Mouse (Mus musculus) spleen, postnatal 14 days (tissue): ENCODE results near the gene Ppme1.

Source experiments
- DNase-seq, 2 experiments: peaks; one replicate each; pipeline ENCODE4 v3.0.0; 2021 to 2022; ENCODE audit warnings: low spot score in 2 of 2

Ppme1 gene

DNA sequence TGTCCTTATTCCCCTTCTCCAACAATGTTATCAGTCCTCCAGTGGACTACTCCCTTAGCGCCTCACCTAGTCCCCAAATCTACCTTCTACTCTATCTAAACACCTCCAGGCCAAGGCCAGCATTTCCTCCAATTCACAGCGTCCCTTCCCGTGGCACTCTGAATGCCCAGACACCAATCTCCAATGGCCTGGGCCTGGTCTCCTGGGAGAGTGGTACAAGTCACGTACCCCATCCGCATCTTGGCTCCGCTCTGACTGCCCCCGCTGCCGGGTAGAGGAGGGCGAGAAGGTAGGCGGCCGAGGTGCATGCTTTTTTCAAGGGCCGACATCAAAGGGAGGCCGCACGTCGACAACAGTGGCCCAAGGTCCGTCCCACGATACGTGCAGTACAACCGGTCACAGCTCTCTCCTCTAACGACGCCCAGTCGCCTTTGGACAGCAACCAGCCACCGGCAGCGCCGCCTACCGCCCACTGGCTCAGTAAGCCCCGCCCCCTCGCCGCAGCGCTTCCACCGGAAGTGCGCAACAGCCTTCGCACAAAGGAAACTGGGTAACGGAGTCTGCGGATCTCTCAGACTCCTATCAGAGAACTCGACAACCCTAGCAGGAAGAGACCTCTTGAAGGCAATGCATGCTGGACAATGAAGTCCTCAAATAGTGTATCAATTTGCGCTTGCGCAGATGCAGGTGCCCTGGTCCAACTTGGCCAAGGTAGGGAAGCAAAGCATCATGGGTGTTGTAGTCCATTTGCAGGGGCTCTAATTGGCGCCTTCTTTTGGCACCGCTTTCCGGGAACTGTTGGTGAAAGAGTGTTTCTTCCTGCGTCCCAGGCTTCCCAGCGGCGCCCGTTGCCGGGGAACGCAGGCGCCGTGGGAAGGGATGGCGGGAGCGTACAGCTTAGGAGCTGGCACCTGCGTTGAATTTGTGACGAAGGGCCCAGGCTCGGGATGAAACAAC, at the start of gene Ppme1, which contains the start of gene C2cd3:
Gene Ppme1 (minus strand): TSS at position 813 of the 957 bp plus-strand sequence.
Gene C2cd3 (plus strand): TSS at position 739 of the 957 bp plus-strand sequence.
- peak; percentile 98 for DNase-seq

DNA sequence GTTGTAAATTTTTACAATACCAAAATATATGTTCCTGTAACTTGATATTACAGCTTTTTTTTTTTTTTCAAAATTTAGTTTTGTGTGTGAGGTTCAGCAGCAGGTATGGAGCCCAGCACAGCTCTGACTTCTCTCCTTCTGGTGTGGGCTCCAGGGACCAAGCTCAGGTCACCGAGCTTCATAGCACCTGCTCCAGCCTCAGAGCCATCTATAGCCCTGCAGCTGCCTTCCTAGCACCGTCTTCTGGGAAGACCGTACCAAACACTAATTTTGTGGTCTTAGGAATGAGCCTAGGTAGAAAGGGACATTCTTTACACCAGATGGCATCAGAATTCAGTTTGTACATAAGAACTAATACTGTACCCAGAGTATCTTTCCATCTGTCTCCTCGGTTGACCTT, 36.6 kb upstream of the Ppme1 start:
- no peak for DNase-seq

DNA sequence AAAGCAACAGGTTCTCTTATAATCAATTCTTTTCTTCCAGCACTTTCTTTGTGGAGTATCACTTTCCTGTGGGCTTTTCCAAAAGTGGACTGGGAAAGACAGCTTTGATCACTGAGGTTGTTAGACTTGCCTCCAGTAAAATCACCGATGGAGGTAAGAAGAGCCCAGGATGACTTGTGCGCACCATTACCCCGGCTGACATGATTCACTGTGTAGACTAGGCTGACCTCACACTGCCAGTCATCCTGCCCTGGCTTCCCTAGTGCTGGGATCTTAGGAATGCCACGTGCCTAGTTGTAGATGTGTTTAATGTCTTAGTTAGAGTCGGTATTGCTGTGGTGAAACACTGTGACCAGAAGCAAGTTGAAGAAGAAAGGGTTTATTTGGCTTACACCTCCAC, 35.6 kb upstream of the Ppme1 start:
- DNase-seq: no peak

DNA sequence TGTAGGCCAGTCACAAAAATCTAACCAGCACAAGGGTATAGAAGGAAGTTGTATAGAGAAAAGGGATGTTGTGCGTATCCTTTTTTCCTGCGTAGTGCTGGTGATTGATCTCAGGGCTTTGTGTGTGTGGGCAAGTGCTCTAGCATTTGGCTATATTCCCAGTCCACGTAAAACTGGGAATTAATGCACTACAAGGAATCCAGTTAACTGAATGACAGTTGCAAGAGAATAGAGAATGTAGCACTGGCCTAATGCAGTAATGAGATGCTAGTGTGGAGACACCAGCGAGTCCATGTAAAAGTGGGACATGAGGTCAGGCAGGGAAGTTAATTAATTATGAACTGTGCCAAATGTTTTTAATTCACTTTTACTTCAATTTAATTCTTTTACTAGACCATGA, 30.6 kb upstream of the Ppme1 start:
- no peak for DNase-seq

DNA sequence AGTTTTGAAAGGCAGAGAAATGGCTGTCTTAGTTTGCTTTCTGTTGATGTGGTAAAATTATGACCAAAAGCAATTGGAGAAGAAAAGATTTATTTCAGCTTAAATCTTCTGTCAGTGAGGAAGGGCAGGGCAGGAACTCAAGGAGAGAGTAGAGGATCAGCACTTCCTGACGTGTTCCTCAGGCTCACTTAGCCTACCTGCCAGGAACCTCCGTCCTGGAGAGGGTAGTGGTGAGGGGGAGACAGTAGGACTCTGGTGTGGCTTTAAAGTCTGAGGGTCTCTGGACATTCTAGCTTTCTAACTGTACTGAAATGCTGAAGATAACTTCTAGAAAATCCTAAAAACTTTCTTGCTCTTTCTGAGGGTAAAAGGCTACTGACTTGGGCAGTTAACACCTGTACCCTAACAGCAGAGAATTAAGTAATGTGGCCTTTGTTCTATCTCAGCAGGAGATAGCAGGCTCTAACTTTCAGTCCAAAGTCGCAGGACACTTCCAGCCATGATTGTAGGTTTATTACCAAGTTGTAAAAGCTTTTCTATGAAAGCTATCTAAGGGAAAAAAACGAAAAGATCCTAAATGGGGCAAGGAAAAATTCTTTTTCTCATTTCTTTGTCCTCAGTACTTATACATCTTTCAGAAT, 28.9 kb upstream of the Ppme1 start:
- no peak for DNase-seq

DNA sequence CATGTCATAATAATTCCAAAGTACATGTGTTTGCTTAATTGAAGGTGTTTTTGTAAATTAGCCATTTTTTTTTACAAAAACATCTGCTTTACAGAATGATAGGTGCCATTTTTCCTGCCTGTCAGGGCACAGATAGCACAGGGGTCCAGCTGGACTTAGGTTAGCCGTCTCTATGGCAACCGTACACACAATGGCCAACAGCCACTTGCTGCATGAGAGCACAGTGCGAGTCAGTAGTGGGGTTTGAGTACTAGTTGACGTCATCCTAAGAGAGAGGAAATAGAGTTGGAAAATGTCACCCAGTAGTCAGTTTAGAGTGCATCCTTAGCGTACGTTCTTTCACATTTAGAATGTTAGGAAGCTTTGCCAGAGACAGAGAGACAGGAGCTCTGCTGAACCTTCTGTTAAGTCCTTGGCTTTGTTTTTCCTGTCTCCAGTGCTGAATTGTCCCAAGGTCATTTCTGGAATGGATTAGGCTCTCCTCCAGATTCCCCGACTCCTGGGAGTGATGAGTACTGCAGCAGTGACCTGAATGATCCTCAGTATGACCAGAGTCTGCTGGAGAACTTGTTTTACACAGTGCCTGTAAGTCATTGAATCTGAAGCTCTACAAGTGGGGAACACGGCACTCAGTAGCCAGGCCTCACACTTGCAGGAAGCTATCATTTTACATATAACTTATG, 27.3 kb upstream of the Ppme1 start:
- DNase-seq: no peak

DNA sequence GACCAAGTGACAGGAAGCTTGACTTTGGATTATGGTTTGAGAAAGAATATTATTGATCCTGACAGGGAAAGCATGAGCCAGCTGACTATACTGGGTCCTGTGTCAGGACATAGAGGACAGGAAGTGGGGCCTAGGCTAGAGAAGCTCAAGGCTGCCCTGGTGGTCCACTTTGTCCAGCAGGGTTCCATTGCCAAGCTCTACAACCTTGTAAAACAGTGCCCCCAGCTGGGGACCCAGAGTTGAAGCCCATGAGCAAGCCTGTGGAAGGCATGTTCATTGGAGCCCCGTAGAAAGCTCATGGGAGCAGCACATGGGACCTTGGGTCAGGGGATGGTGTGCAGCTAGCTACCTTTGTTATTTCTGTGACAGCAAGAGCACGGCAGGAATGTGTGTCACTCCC, 20.2 kb upstream of the Ppme1 start:
- DNase-seq: no peak

DNA sequence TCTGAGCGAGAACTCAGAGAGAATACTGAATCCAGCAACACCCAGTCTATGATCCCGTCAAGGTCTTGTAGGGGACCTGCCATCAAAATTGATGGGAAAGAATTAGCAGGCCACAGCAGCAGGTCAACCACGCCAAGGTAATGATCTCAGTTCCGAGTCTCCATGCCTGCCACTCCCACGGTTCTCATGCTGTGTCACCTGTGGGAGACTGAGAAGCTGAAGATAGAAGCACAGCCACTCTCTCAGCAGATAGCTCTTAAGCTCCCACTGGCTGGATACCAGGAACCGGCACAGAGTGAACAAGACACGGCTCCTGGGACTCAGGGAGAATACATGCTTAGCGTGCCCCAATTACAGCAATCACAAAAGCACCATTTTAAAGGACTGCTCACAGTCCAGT, 18.1 kb upstream of the Ppme1 start:
- DNase-seq: no peak

DNA sequence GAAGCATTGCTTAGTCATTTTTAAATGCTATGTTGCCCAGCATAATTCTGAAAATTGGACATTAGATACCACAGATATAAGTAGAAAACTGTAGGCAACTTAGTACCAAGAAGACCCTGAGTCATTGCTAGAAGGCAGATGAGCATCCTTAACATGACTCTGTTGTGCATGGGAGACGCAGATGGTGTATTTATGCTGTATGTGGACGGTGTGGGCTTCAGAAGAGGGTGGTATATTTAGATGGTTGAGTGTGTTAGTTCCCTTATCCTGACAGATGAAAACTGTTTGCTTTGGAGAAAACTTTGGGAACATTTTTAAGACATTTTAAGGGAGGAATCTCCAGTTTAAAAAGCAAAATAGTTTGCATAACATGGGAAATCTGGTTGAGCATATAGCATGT, 16.1 kb upstream of the Ppme1 start:
- no peak for DNase-seq

DNA sequence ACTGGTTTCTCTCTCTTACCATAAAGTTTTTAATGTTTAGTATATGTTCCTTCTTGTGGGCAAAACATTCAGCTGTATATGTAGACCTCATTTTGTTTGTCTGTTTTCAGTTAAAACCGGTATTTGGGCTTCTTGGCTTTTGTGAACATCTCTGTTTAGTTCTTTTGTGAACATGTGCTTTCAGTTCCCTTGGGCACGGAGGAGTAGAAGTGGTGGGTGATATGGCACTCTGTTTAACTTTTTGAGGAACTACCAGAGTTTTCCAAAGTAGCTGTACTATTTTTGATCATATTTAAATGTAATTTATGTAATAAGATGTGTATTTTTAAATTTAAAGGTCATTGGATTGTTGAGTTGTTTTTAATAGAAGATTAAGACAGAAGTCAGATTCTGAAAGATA, 11.1 kb upstream of the Ppme1 start:
- no peak for DNase-seq

DNA sequence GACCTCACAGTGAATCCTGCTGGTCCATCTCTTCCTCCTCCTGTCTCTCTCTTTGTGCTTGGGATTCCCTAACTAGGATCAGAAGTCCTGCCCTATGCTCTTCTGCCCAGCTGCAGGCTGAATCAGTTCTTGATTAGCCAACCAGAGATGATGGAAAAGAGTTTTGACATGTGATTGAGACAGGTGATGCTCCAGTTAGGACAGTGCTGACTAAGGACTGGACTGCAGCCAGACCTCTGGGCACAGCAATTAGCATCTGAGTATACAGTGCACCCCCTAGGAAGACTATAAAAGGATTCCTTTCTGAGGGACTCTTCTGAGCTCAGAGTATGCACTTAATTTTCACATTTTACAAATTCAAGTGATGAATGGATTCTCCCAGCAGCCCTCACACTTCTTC, 9.1 kb upstream of the Ppme1 start:
- DNase-seq: no peak

DNA sequence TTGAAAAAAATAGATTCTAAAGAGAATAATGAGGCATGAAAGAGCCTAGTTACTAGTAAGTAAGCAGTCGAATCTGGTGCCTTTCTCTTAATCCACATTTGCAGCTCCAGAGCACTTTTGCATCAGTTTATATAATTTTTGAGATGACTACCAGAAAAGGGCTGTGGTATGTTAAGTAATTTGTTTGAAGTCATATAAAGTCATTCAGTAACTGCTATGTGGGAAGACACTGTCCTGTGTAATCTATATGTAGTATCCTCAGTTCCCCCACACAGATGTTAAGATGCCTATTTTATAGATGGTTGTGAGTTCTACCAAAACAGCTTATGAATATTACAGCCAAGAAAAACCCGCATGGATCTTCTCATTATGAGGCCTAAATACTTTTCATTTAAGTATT, 6.2 kb upstream of the Ppme1 start:
- DNase-seq: no peak

DNA sequence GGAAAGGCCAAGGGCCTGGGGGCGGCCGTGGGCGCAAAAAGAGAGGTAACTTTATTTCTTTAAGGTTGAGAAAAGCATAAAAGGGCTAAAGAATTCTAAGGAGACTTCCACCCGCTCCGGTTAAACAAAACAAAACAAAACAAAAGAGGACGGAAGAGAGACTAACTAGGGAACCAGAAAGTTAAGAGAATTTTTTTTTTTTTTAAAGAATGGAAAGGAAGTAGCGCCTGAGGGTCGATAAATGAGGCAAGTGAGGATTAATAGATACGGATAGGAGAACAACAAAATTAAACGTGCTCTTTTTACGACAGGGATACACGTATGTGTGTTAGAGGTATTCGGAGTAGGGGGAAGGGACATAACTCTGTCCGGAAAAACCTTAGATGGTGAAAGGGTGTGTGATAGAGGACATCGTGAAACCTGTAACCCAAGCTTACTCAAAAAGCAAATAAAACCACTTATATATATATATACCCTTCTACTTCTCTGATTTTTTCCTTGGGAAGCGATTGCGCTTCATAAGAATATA, 409 bp upstream of the Ppme1 start:
- DNase-seq: no peak

DNA sequence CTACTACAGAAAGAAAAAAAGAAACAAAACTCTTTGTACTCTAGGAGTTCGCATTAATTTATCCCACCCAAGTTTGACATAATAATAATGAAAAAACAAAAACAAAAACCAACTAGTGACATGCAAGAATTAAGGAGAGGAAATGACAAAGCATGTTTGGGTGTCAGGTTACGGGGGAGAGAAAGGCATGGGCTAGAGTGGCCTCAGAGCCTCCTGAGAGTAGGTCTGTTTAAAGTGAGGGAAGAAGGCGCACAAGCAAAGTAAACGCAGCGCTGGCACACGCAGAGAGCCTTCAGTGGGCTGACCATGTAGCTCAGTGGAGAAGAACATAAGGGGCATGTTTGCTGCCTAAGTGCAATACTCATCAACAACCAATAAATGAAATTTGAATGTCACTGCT, 7.2 kb downstream of the Ppme1 start:
- no peak for DNase-seq

DNA sequence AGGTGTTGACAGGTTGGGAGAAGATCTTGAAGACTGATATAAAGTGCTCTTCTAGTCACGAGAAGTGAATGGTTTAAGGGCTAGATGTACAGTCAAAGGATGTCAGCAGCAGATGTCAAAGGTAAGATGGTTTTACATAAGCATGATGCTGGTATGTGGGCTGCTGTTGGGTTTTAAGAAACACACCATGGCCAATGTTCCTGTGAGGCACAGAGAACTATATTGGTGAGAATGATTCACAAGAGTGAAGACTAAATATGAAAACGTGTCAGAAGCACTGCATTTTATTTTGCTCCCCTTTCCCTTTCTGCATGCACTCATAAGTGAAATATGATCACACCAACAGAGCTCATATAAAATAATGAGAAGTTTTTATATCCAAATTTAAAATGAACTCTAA, 8.9 kb downstream of the Ppme1 start:
- DNase-seq: no peak

DNA sequence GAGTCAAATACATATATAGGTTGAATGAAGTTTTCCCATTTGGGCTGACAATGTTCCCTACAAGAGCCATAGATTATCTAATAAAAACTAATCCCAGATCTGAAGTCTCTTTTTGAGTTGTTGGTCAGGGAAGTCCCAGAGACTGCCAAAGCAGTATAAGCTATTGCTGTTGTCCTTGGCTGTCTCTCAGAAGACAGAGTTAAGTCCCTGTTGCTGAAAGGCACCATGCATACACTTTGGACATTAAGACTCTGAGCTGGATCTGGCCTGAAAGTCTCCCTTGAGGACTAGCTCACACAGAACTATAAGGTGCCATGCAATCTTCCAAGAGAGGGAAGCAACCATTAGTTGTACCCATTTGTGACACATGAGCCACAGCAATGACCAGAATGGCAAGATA, 14.3 kb downstream of the Ppme1 start:
- DNase-seq: no peak

DNA sequence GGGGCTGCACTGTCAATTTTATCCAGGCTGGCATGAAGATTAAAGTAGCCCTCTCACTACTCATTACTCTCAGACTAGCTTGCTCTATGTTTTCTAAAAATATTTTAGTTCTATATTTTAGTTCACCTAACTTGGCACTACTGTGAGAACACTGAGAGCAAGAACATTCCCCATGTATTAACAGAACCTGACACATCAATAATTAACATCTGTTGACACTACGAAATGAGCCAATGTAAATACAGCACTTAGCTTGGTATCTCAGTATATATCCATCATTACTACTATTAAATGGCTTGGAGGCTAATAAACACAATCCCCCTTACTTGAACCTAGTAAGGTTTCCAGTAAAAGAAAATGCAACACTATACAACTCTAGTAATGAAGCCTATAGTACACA, 15.3 kb downstream of the Ppme1 start:
- no peak for DNase-seq

DNA sequence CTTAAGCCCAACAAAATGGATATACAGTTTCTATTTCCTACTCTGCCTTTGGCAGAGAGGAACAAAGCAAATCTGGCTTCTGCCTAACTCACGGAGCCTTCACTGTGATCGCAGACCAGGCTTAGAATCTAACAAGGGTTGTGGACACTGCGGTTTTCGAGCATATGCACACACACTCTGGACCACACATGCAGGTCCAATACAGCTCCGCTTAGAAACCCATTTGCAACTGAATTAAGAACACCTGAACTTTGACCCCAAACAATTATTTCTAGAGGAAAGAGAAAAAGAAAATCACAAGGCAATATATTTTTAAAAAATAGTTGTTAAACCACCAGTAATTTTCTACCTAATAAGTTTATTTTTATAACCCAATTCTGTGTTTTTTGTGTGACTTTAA, 15.8 kb downstream of the Ppme1 start:
- DNase-seq: no peak

DNA sequence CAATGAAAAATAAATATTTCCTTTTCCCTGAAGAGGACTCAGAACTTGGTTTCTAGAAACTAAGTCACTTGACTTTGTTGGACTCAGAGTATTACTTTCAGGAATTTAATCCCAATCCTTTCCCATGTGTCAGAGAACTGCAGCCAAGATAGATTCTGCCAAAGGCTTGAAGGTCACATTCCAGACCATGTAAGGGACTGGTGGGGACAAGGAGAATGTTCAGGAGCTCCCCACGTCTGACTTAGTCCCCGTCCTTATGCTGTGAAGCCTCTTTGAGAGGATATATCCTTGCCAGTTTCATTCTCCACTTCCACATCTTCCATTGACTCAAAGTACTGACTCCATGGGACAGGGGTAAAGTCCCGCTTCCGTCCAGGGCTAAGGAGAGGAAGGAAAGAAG, 17.1 kb downstream of the Ppme1 start:
- DNase-seq: no peak

DNA sequence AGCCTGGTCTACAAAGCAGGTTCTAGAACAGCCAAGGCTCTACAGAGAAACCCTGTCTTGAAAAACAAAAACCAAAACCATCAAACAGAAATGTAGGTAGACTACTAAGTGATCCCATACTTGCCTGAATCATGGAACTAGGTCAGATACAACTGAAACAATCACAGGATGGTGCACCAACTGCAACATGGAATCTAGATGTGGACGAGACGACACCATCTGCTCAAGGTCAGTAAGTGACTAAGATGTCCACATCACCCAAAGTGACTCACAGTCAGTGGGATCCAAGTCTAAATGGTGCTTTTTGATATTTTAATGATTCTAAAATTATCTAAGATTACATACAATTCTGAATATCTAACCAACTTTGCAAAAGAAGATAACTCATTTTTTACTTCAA, 36.2 kb downstream of the Ppme1 start:
- no peak for DNase-seq

DNA sequence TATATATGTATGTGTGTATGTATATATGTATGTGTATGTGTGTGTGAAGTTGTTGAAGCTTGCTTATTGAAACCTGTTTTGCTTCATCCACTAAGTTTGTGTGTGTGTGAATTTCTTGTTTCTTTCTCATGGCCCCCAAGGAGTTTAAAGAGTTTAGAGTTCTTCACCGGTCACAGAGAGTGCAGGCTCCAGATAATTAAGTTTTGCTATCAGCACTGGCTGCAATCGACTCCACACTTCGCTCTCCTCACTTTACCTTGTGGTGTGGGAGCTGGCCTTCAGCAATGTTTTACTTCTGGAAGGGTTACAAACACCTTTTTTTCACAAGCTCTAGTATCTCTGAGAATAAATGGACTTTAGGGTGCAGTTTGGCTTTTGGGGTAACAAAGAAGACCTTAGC, 40.8 kb downstream of the Ppme1 start:
- DNase-seq: no peak

DNA sequence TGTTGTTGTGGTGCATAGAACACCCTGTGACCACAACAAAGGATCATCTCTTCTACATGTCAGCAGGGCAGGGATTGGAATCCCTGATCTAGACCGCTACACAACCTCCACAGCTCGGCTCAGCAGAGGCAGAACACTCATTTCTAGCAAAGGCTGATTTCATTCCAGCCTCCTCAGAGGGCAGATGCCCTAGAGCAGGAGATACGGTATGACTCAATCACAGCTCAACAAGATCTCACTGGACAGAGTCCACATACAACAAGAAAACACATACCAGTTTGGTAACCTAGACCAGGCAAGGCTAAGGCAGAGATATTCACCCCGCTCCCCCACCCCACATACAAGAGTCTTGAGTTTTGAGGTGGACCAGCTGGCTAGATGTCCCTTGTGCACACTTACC, 43.5 kb downstream of the Ppme1 start:
- DNase-seq: no peak
